Mouse (Mus musculus) MEL (cell line): Measurements from ENCODE around the gene Pafah2. TPM values are rescaled to one million over a fixed set of nuclear protein-coding genes. Genes with fewer than 3 reads are reported as not detected.

ENCODE experiments used
- DNase-seq: peaks from one replicate; pipeline ENCODE4 v3.0.0; 2011; ENCODE audit warnings: low read depth, low spot score
- H3K27ac ChIP-seq: 2 replicates; pipeline ENCODE4 v1.5.1; 2012; ENCODE audit warnings: low read depth, mild to moderate bottlenecking, control low read depth, low read length, moderate library complexity; ENCODE audit not compliant: control insufficient read depth
- H3K27me3 ChIP-seq, 2 experiments: fragments of 150-350 bp in 1 of 2; sonication (generic) in 1 of 2; 2 replicates each; pipeline ENCODE4 v1.6.1; 2012; ENCODE audit warnings: low read length in 2 of 2, mild to moderate bottlenecking in 2 of 2, improper control_type of control experiment in 1 of 2, moderate library complexity in 1 of 2; ENCODE audit not compliant: insufficient read depth in 2 of 2, control insufficient read depth in 1 of 2
- H3K36me3 ChIP-seq, 2 experiments: 2 replicates each; pipeline ENCODE4 v1.6.1; 2012 to 2014; ENCODE audit warnings: low read length in 2 of 2, improper control_type of control experiment in 1 of 2, inconsistent platforms in 1 of 2, mild to moderate bottlenecking in 1 of 2; ENCODE audit not compliant: insufficient read depth in 2 of 2, control insufficient read depth in 1 of 2
- H3K4me1 ChIP-seq, 2 experiments: fragments of 150-350 bp in 1 of 2; sonication (generic) in 1 of 2; 2 replicates each; pipeline ENCODE4 v1.6.1; 2012; ENCODE audit warnings: low read length in 2 of 2, improper control_type of control experiment in 1 of 2, mild to moderate bottlenecking in 1 of 2; ENCODE audit not compliant: insufficient read depth in 2 of 2, control insufficient read depth in 1 of 2
- H3K4me3 ChIP-seq, 2 experiments: fragments of 150-350 bp in 1 of 2; sonication (generic) in 1 of 2; 2 replicates each; pipeline ENCODE4 v1.5.1; 2012; ENCODE audit warnings: low read depth in 2 of 2, low read length in 2 of 2, mild to moderate bottlenecking in 2 of 2, moderate library complexity in 2 of 2, control low read depth in 1 of 2, improper control_type of control experiment in 1 of 2; ENCODE audit not compliant: control insufficient read depth in 1 of 2, insufficient read depth in 1 of 2
- H3K79me2 ChIP-seq: 2 replicates; pipeline ENCODE4 v1.6.1; 2012; ENCODE audit warnings: mild to moderate bottlenecking, low read length, moderate library complexity; ENCODE audit not compliant: control insufficient read depth, poor library complexity, insufficient read depth
- H3K9ac ChIP-seq: 2 replicates; pipeline ENCODE4 v1.6.1; 2012; ENCODE audit warnings: low read depth, mild to moderate bottlenecking, control low read depth, low read length, moderate library complexity; ENCODE audit not compliant: control insufficient read depth, poor library complexity, severe bottlenecking
- H3K9me3 ChIP-seq: fragments of 150-350 bp; sonication (generic); replicated peaks from 2 replicates; pipeline ENCODE4 v1.6.1; 2012; ENCODE audit warnings: mild to moderate bottlenecking, low read length, improper control_type of control experiment, moderate library complexity; ENCODE audit not compliant: insufficient read depth
- BHLHE40 ChIP-seq: IDR thresholded peaks from 2 replicates; pipeline ENCODE4 v1.6.1; 2012; ENCODE audit warnings: low read depth, mild to moderate bottlenecking, inconsistent platforms, low read length, improper control_type of control experiment, borderline replicate concordance
- CHD1 ChIP-seq: IDR thresholded peaks from 2 replicates; pipeline ENCODE4 v1.6.1; 2012; ENCODE audit warnings: low read depth, mild to moderate bottlenecking, inconsistent platforms, low read length, improper control_type of control experiment
- CHD2 ChIP-seq: IDR thresholded peaks from 2 replicates; pipeline ENCODE4 v1.6.1; 2011; ENCODE audit warnings: low read length, improper control_type of control experiment
- CTCF ChIP-seq, 3 experiments: IDR thresholded peaks in 2 of 3; conservative IDR thresholded peaks in 1 of 3; 2 replicates each; pipeline ENCODE4 v1.5.1; 2011 to 2012; ENCODE audit warnings: low read length in 3 of 3, low read depth in 2 of 3, mild to moderate bottlenecking in 2 of 3, improper control_type of control experiment in 1 of 3, inconsistent platforms in 1 of 3, mixed read lengths in 1 of 3, moderate library complexity in 1 of 3; ENCODE audit not compliant: control insufficient read depth in 1 of 3, insufficient read depth in 1 of 3, poor library complexity in 1 of 3, severe bottlenecking in 1 of 3
- EP300 ChIP-seq, 2 experiments: IDR thresholded peaks; 2 replicates each; pipeline ENCODE4 v1.6.1; 2011; ENCODE audit warnings: improper control_type of control experiment in 2 of 2, low read length in 2 of 2, low read depth in 1 of 2, mild to moderate bottlenecking in 1 of 2
- ETS1 ChIP-seq: IDR thresholded peaks from 2 replicates; pipeline ENCODE4 v1.6.1; 2012; ENCODE audit warnings: low read depth, mild to moderate bottlenecking, inconsistent platforms, low read length, improper control_type of control experiment, moderate library complexity
- GABPA ChIP-seq: IDR thresholded peaks from 2 replicates; pipeline ENCODE4 v1.6.1; 2012; ENCODE audit warnings: low read depth, mild to moderate bottlenecking, inconsistent platforms, low read length, improper control_type of control experiment, moderate library complexity
- GATA1 ChIP-seq: IDR thresholded peaks from 2 replicates; pipeline ENCODE4 v1.6.1; 2011; ENCODE audit warnings: low read depth, low read length, improper control_type of control experiment
- HCFC1 ChIP-seq: IDR thresholded peaks from 2 replicates; pipeline ENCODE4 v1.6.1; 2012; ENCODE audit warnings: low read depth, mild to moderate bottlenecking, inconsistent platforms, low read length, improper control_type of control experiment, moderate library complexity
- MAFK ChIP-seq: IDR thresholded peaks from 2 replicates; pipeline ENCODE4 v1.6.1; 2011; ENCODE audit warnings: low read depth, mild to moderate bottlenecking, low read length, improper control_type of control experiment, borderline replicate concordance
- MAX ChIP-seq: IDR thresholded peaks from 2 replicates; pipeline ENCODE4 v1.6.1; 2011; ENCODE audit warnings: low read length, improper control_type of control experiment
- MAZ ChIP-seq: IDR thresholded peaks from 2 replicates; pipeline ENCODE4 v1.6.1; 2012; ENCODE audit warnings: low read depth, mild to moderate bottlenecking, inconsistent platforms, low read length, improper control_type of control experiment
- MYB ChIP-seq: IDR thresholded peaks from 2 replicates; pipeline ENCODE4 v1.6.1; 2011; ENCODE audit warnings: mild to moderate bottlenecking, low read depth, low read length, improper control_type of control experiment
- MYC ChIP-seq: IDR thresholded peaks from 2 replicates; pipeline ENCODE4 v1.6.1; 2011; ENCODE audit warnings: low read depth, mild to moderate bottlenecking, low read length, improper control_type of control experiment, moderate library complexity
- NELFE ChIP-seq: IDR thresholded peaks from 2 replicates; pipeline ENCODE4 v1.6.1; 2011; ENCODE audit warnings: low read depth, low read length, improper control_type of control experiment
- POLR2A ChIP-seq, 2 experiments: IDR thresholded peaks; 2 replicates each; pipeline ENCODE4 v1.6.1; 2011 to 2012; ENCODE audit warnings: low read length in 2 of 2, mild to moderate bottlenecking in 2 of 2, control low read depth in 1 of 2, improper control_type of control experiment in 1 of 2, low read depth in 1 of 2, moderate library complexity in 1 of 2; ENCODE audit not compliant: control insufficient read depth in 1 of 2, insufficient read depth in 1 of 2, poor library complexity in 1 of 2
- POLR2AphosphoS5 ChIP-seq: IDR thresholded peaks from 2 replicates; pipeline ENCODE4 v1.6.1; 2012; ENCODE audit warnings: low read depth, borderline replicate concordance, mild to moderate bottlenecking, inconsistent platforms, low read length, moderate library complexity, mixed read lengths
- RAD21 ChIP-seq: IDR thresholded peaks from 2 replicates; pipeline ENCODE4 v1.6.1; 2011; ENCODE audit warnings: mild to moderate bottlenecking, low read depth, low read length, improper control_type of control experiment
- RCOR1 ChIP-seq: IDR thresholded peaks from 2 replicates; pipeline ENCODE4 v1.6.1; 2012; ENCODE audit warnings: low read depth, mild to moderate bottlenecking, inconsistent platforms, low read length, improper control_type of control experiment
- SMC3 ChIP-seq: IDR thresholded peaks from 2 replicates; pipeline ENCODE4 v1.6.1; 2011; ENCODE audit warnings: low read depth, low read length, improper control_type of control experiment
- TAL1 ChIP-seq: IDR thresholded peaks from 2 replicates; pipeline ENCODE4 v1.6.1; 2012; ENCODE audit warnings: mild to moderate bottlenecking, inconsistent platforms, low read length, moderate library complexity, mixed read lengths
- TBP ChIP-seq: IDR thresholded peaks from 2 replicates; pipeline ENCODE4 v1.8.0; 2011; ENCODE audit warnings: low read depth, low read length, improper control_type of control experiment
- TCF12 ChIP-seq: IDR thresholded peaks from 2 replicates; pipeline ENCODE4 v1.6.1; 2014; ENCODE audit warnings: low read depth, mild to moderate bottlenecking, inconsistent platforms, low read length, improper control_type of control experiment, moderate library complexity
- UBTF ChIP-seq: IDR thresholded peaks from 2 replicates; pipeline ENCODE4 v1.6.1; 2012; ENCODE audit warnings: low read depth, mild to moderate bottlenecking, inconsistent platforms, low read length, improper control_type of control experiment, moderate library complexity, borderline replicate concordance; ENCODE audit not compliant: insufficient read depth
- USF1 ChIP-seq: IDR thresholded peaks from 2 replicates; pipeline ENCODE4 v1.6.1; 2014; ENCODE audit warnings: low read depth, mild to moderate bottlenecking, inconsistent platforms, low read length, improper control_type of control experiment, moderate library complexity
- USF2 ChIP-seq, 2 experiments: IDR thresholded peaks; 2 replicates each; pipeline ENCODE4 v1.6.1; 2011 to 2012; ENCODE audit warnings: improper control_type of control experiment in 2 of 2, low read length in 2 of 2, borderline replicate concordance in 1 of 2, inconsistent platforms in 1 of 2, low read depth in 1 of 2, mild to moderate bottlenecking in 1 of 2; ENCODE audit not compliant: insufficient read depth in 1 of 2
- ZC3H11A ChIP-seq: IDR thresholded peaks from 2 replicates; pipeline ENCODE4 v1.6.1; 2012; ENCODE audit warnings: low read depth, mild to moderate bottlenecking, inconsistent platforms, low read length, improper control_type of control experiment
- ZKSCAN1 ChIP-seq: IDR thresholded peaks from 2 replicates; pipeline ENCODE4 v1.6.1; 2012; ENCODE audit warnings: low read depth, mild to moderate bottlenecking, inconsistent platforms, low read length, improper control_type of control experiment, moderate library complexity
- ZMIZ1 ChIP-seq: IDR thresholded peaks from 2 replicates; pipeline ENCODE4 v1.6.1; 2012; ENCODE audit warnings: low read depth, mild to moderate bottlenecking, inconsistent platforms, low read length, improper control_type of control experiment, moderate library complexity
- ZNF384 ChIP-seq: IDR thresholded peaks from 2 replicates; pipeline ENCODE4 v1.6.1; 2012; ENCODE audit warnings: low read depth, mild to moderate bottlenecking, inconsistent platforms, low read length, improper control_type of control experiment
- polyA plus RNA-seq, 2 experiments: library from polyadenylated mRNA; stranded (reverse) in 1 of 2; unstranded in 1 of 2; fragments of >175 nt in 1 of 2; fragments of >200 nt in 1 of 2; gene quantifications; 2 replicates each; pipeline versions ENCODE4 v1.2.1 to v1.2.4; 2012; ENCODE audit warnings: low replicate concordance in 2 of 2, low read depth in 1 of 2; ENCODE audit not compliant: insufficient read length in 2 of 2, insufficient read depth in 1 of 2, missing spikeins in 1 of 2
- total RNA-seq: library from RNA; depleted of rRNA; stranded (reverse); fragments of 300-350 nt; gene quantifications from 2 replicates; pipeline ENCODE4 v1.2.3, GENCODE M21; 2012

The Pafah2 gene
- total and polyA plus RNA-seq, 3 experiments, result 6.0 to 10.6 TPM; not detected in 1

DNA sequence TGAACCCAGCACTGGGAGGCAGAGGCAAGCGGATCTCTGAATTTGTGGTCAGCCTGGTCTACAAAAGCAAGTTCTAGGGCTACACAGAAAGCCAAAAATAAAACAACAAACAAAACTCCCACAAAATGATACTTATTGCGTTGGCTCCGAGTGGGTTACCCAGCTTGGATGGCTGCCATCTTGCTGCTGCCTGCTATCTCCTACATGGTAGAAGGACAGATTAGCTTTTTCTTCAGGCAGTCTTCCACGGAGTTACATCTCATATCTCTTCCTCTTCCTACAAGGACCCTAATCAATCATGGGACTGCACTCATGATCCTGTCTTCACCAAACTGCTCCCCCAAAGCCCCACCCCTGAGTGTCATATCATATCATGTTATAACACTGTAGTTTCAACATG is 43.8 kb downstream of the Pafah2 start:
- Histone ChIP-seq H3K4me1 (peaks cover 0 to 18% of the 10 kb centered on the region in 2 experiments; a peak in 3 of 4 replicates), H3K27me3 (no peaks in the 10 kb centered on the region), H3K4me3 (no peak overlapping the region), H3K9ac (no peak overlapping the region), H3K9me3 (no peaks in the 10 kb centered on the region), H3K79me2 (no peaks in the 10 kb centered on the region), H3K36me3 (peaks cover 0 to 13% of the 10 kb centered on the region in 2 experiments; a peak in 2 of 4 replicates), H3K27ac (peak overlapping the region; percentile 48)
- TF ChIP-seq BHLHE40, result no peak
- no peak for TF ChIP-seq POLR2A (IDR thresholded peaks at IDR 0.05; ENCODE audit: control insufficient read depth in 1 of 2, insufficient read depth in 1 of 2, low read depth in 1 of 2, low read length in 2 of 2, poor library complexity in 1 of 2)
- no peak for TF ChIP-seq TBP
- peak; percentile 45; the same call in 1 of the 2 replicates for TF ChIP-seq TCF12
- no peak for TF ChIP-seq CTCF (IDR thresholded peaks at IDR 0.05 in 2 of 3, conservative IDR thresholded peaks at IDR 0.05 in 1 of 3; ENCODE audit: control insufficient read depth in 1 of 3, insufficient read depth in 1 of 3, low read depth in 2 of 3, low read length in 3 of 3, poor library complexity in 1 of 3, severe bottlenecking in 1 of 3)
- TF ChIP-seq ZNF384, result 0 out of 2 replicates have a peak, but pooled peaks have one; percentile 42
- no peak for TF ChIP-seq NELFE
- peak; percentile 67 for TF ChIP-seq GATA1
- no peak for TF ChIP-seq UBTF
- no peak for TF ChIP-seq MYB
- no peak for TF ChIP-seq GABPA
- peak; percentile 27 to 70; a peak in 3 of 4 replicates for TF ChIP-seq EP300 (IDR thresholded peaks at IDR 0.05; ENCODE audit: low read depth in 1 of 2, low read length in 2 of 2)
- TF ChIP-seq USF1, result no peak
- TF ChIP-seq USF2 (IDR thresholded peaks at IDR 0.05; ENCODE audit: borderline replicate concordance in 1 of 2, insufficient read depth in 1 of 2, low read depth in 1 of 2, low read length in 2 of 2), result no peak
- no peak for TF ChIP-seq POLR2AphosphoS5
- no peak for TF ChIP-seq ZC3H11A
- TF ChIP-seq ETS1, result 0 out of 2 replicates have a peak, but pooled peaks have one; percentile 34
- TF ChIP-seq ZKSCAN1, result no peak
- TF ChIP-seq RAD21, result no peak
- no peak for TF ChIP-seq ZMIZ1
- peak; percentile 59; the same call in 1 of the 2 replicates for TF ChIP-seq RCOR1
- no peak for TF ChIP-seq CHD1
- TF ChIP-seq HCFC1, result no peak
- TF ChIP-seq CHD2, result no peak
- TF ChIP-seq MAFK, result no peak
- no peak for TF ChIP-seq MYC
- TF ChIP-seq TAL1, result no peak
- no peak for TF ChIP-seq MAX
- no peak for TF ChIP-seq MAZ
- no peak for TF ChIP-seq SMC3
- peak; percentile 67 for DNase-seq
